Mouse (Mus musculus) B cell, adult (primary cell): Measurements from ENCODE around the gene Rtf1. TPM values are rescaled to one million over a fixed set of nuclear protein-coding genes. Genes with fewer than 3 reads are reported as not detected.

ENCODE experiments used
- total RNA-seq: library from RNA; stranded (reverse); gene quantifications from 4 replicates; pipeline ENCODE4 v1.2.4, GENCODE M21; 2023; ENCODE audit not compliant: inconsistent age

The Rtf1 gene
- 52.8 to 57.7 TPM (median 53.4 TPM) in 4 replicates for total RNA-seq

GRCm38 (mm10) chr2:119674525-119675214 lies at the start of gene Rtf1:
TSS of gene Rtf1 (plus strand) at chr2:119675068.

GRCm38 (mm10) chr2:119662220-119663182 lies 12.4 kb upstream of the Rtf1 start, which contains the start of gene Ndufaf1:
TSS of gene Ndufaf1 (minus strand) at chr2:119662827.

GRCm38 (mm10) chr2:119741581-119742411 lies 66.9 kb downstream of the Rtf1 start, which contains the start of gene Itpka:
TSS of gene Itpka (plus strand) at chr2:119742337.

GRCm38 (mm10) chr2:119760251-119760650 lies 85.4 kb downstream of the Rtf1 start, which contains the start of gene Ltk:
TSS of gene Ltk (minus strand) at chr2:119760431.

Other genes starting within 250 kb of the Rtf1 start
- gene Ino80, start 197.4 kb upstream of the Rtf1 start, total RNA-seq, result 38.9 to 47.4 TPM (median 42.3 TPM) in 4 replicates
- 0.10 to 0.36 TPM (median 0.10 TPM) in 3 of 4 replicates, not detected in the other for gene Exd1, start 127.4 kb upstream of the Rtf1 start, total RNA-seq
- 69.0 to 78.1 TPM (median 70.2 TPM) in 4 replicates for gene Chp1, start 127.4 kb upstream of the Rtf1 start, total RNA-seq
- gene Nusap1, start 56.8 kb upstream of the Rtf1 start, total RNA-seq, result 2.2 to 3.9 TPM (median 3.3 TPM) in 4 replicates
- gene Oip5, start 56.6 kb upstream of the Rtf1 start, total RNA-seq, result 1.4 to 2.3 TPM (median 1.7 TPM) in 4 replicates
- gene Ndufaf1, start 12.2 kb upstream of the Rtf1 start, total RNA-seq, result 14.0 to 19.5 TPM (median 16.4 TPM) in 4 replicates
- gene Itpka, start 67.3 kb downstream of the Rtf1 start, total RNA-seq, result 0.58 to 0.66 TPM in 2 of 4 replicates, not detected in the others
- gene Ltk, start 85.4 kb downstream of the Rtf1 start, total RNA-seq, result 21.2 to 27.1 TPM (median 24.0 TPM) in 4 replicates
- gene Rpap1, start 112.5 kb downstream of the Rtf1 start, total RNA-seq, result 30.7 to 37.0 TPM (median 34.7 TPM) in 4 replicates
- 0.12 to 0.39 TPM (median 0.13 TPM) in 3 of 4 replicates, not detected in the other for gene Tyro3, start 122.7 kb downstream of the Rtf1 start, total RNA-seq
- gene Mga, start 222.2 kb downstream of the Rtf1 start, total RNA-seq, result 112 to 127 TPM (median 125 TPM) in 4 replicates